Mouse (Mus musculus) liver (tissue): ENCODE results near the gene Meox1.

Experiments
- DNase-seq: peaks from one replicate; pipeline ENCODE4 v3.0.0-alpha.2; 2020; ENCODE audit warnings: mixed read lengths

Gene Meox1

DNA sequence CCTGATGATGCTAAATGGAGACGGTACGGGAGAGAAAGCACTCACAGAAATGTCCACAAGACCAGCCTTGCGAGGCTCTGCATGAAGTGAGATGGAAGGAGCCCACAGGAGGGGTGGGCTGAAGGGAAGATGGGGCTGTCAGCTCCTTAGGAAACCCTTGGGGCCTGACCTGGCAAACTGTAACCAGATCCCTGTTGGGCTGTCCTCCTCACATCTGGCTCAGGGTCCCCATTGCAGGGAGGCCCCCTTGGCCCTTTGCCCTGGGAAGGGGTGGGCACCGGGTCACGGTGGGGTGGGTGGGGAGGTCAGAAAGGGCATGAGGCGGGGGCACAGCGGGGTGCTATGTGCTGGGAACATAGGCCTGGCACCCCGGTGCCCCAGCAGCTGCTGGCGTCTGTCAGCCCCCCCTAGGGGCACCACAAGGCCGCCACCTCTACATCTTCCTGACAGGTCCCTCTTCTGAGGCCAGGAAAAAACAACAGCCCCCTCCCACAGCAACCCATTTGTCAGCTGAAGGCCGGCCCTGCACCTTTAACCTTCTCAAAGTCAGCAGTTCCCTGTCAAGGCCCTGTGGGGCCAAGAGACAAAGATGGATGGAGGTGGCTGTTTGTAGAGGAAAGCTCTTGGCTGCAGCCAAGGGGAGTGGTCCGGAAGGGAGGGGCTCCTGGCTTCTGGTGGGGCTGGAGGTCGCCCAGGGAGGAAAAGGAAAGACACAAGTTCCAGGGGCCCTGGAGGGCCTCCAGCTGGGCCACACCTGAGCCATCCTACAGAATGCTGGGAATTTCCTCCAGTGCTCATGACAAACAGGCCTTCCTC lies 2.6 kb upstream of the Meox1 start:
- DNase-seq: no peak

DNA sequence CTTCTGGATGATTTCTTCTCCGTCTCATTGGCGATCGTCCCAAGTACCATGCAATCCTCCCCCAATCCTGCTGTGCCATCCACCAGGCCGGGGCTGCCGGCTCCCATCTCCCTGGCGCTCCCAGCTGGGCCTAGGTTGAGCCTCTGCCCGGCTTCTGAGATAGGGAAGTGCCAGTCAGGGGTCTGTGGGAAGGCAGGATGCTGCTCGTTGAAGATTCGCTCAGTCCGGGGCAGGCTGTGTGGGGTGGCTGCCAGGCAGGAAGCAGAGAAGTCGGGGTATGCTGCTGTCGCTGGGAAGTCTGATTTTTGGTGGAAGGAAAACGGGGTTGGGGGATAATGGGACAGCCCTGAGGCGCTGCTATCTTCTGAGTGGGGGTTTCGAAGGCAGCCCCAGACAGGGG lies 614 bp downstream of the Meox1 start:
- DNase-seq: no peak

DNA sequence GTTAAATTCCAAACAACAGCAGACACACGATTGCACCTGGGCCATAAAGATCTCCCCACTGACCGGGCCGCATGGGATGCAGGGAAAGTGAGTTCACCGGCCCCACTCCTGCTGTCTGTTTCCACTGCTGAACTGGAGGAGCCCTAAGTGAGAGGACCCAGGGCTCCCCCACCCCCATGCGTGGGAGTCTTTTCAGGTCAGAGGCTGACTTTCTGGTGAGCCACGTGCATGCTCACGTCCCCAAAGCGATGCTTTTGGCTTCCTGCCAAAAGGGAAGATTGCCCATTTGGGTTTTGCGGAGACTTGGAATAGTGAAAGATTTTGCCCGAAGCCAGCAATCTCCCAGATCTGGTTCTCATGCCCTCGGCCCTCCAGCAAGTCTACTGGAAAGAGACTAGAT lies 2.7 kb downstream of the Meox1 start:
- no peak for DNase-seq

DNA sequence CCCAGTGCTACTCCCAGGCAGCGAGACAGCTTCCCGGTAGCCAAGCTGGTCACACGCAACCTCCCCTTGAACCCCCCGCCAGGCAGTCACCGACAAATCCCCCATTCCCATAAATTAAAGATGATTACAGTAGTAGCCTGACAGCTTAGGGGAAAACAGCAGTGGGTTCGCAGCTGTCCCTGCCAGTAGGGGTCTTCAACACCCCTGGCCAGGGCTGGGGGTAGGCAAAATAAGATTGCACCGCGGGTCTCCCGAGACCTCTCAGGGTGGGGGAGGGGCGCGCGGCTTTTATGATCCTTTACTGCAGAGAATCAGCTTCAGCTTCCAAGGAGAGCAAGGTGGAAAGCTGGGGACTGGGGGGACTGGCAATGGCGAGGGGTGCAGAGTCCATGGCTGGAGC lies 4.4 kb downstream of the Meox1 start:
- DNase-seq: no peak

DNA sequence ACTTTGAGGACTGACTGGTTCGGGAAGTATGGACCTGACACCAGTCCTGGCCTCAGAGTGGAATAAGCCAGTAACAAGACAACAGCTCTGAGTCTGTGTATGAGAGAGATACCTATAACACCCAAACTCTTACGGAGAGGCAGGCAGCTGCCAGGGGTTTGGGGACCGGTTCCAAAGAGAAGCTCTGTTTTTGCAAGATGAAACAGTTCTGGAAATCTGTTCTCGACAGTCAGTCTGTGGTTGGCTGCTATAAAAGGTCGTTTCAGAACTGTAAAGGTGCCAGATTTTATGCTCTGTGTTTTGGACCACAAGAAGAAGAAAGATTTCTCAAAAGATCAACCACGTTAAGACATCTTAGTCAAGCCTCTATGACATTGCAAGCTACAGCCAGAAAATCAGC lies 5.4 kb downstream of the Meox1 start:
- no peak for DNase-seq

DNA sequence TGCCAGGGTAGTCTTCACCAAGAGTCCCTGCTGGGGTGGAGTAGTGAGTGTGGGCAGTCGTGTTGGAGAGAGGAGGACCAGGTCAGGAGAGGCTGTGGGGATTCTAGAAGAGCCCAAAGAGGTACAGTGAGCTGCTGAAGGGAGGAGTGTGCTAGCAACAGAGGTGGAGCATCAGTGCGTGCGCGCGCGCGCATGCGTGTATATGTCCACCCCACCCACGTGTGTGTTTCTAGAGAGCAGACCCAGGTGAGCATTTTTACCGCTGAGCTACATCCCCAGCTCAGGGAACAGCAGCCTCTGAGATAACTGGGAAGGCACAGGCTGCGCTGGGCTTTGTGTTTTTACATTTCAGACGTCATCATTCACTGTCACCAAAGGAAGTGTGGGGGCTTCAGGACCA lies 7.7 kb downstream of the Meox1 start:
- no peak for DNase-seq

DNA sequence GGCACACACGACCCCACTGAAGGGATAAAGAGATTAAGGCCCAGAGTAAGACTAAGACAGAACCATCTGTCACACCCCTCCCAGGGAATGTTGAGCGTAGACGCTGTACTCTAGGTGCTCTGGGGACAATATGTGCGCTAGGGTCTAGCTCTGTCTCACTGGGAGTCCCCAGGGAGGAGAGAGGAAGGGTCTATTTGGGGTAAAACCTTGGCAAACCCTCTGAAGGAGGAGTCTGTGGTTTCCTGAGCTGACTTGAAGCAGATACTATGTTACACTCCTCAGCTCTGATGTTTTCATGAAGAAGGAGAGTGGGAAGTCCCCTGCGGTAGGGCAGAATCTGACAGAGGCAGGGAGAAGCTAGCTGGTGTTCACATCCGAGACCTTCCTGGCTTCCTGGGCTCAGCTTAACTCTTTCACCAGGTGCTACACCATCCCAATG lies 8.3 kb downstream of the Meox1 start:
- DNase-seq: no peak

DNA sequence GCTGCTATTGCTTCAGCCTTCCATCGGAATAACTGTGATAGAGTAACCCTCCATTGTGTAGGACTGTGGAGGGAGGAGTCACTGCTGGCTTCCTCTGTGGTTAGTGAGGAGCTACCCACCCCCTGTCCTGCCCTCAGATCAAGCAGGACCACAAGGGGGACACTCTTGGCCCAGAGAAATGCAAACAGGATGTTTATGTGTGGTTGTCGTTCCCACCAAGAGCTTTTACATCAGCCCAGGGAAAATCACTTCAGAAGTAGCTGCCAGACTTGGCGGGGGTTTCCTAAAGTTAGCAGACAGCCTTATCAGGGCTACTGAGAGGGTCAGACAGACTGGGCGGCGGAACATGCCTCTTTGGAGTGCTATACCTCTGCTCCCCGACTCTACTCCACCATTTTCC lies 8.9 kb downstream of the Meox1 start:
- no peak for DNase-seq

DNA sequence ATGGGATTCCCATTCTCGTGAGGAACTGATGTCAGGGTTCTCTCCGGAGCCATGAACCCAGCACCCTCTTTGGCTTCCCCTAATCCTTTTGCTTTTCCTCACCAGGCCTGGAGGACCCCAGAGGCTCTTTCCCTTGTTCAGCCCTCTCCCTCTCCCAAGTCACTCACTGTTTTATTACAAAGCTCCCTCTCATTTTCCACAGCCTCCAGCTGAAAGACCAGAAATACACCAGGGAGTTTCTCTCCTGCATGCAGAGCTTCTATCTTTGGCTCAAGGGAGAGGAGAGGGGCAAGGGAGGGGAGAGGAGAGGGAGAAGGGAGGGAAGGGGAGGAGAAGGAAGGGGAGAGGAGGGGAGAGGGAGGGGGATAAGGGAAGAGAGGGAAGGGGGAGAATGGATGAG lies 10.3 kb downstream of the Meox1 start:
- DNase-seq: no peak

DNA sequence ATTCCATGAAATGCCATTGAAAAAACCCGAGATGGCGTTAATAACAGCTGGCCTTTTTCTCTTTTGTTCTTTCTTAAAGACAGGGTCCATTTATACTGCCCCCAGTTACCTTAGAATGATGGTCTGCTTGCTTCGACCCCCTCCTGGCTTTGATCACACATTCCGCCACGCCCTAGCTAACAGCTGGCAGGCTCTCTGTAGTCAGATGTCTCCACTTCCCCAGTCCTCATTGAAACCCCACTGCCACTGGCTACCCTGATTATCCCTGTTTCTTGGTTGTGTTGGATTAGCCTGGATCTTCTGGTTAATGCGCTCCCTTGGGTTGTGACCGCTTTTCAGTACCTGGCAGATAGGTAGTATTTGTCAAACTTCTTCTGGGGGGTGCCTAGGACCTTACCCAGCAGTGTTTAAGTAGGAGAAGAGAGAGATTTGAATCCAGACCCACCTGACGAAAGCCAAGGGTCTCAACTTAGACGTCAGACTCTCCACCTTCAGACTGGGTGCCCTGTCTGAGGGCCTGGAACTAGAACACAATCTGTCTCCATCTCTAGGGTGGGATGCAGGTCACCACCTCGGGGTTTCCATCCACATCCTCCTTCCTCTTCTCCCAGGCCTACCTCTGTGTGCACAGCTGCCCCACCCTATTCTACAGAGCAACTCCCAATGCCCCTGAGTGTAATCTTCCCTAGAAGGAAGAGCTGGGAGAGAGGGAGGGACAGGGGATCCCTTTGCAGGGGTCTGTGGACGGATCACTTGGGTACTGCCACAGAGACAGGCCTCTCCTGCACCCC lies 11.5 kb downstream of the Meox1 start:
- DNase-seq: no peak

DNA sequence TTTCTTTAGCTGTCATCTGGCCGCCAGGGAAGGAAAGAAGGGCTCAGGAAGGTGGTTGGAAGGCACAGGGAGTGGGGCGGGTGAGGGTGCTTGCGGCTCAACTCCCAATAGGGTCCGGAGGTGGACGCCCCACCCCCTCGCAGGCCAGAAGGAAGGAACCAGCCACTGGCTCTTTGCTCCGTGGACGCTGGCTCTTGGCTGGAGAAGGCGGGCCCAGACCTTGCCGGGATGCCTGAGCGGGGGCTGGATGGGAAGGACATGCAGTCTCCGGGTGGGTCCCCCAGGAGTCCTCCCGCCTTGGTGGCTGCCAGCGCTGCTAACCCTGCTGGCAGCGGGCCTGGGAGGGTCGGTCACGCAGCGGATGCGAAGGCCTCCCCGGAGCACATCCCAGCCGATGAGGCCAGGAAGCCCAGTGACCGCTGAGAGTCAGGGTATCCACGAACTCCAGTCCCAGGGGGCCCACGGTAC lies 12.5 kb downstream of the Meox1 start:
- peak; percentile 53 for DNase-seq

DNA sequence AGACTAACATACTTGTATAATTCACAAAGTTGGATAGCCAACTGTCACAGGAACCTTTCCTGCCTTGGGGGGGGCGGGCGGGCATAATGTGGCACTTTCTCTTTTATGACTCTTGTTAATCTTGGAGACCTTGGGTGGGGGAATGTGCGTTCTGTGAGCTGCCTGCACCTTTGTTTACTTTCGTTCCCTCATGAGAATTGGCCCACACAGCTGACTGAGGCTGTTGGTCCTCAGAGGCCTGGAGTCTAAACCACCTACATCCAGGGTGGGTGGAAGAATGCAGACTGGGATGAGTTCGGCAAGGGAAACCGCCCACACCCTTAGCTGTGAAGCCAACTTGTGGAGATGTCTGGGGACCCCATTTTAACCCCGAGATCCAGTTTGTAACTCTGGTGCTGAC lies 13.0 kb downstream of the Meox1 start:
- DNase-seq: no peak

DNA sequence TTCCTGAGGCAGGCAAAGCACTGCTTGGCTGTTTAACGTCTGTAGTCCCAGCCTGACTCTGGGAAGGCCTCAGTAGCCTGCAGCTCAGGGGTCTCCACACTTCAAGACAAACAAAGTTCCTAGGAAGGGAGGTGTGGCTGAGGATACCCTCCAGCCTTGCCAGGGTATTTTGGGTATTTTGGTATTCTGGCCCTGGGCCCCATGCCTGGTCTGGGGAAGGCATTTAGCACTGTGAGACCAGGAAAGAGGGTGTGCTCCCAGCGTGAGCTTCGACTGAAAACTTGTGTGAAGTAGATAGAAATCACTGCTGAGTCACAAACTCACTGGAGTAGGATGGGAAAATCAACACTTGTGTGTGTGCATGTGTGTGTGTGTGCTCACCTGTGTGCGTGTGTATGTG lies 14.5 kb downstream of the Meox1 start:
- DNase-seq: no peak

DNA sequence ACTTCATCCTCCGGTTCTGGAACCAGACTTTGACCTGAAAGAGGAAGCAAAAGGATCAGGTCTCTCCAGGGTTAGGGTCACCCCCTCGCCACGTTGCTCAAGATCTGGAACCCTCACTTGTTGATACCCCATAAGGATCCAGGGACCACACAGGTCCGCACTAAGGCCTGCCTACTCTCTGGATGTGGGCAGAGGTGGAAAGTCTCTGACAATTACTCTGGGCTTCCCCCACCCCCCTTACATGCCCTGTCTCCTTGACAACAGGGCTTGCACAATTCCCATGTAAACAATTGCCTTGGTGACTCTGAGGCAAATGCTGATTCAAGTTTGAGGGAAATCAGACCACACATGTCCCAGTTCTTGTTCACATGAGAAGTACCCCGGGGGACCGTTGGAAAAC lies 15.5 kb downstream of the Meox1 start:
- peak; percentile 34 for DNase-seq

DNA sequence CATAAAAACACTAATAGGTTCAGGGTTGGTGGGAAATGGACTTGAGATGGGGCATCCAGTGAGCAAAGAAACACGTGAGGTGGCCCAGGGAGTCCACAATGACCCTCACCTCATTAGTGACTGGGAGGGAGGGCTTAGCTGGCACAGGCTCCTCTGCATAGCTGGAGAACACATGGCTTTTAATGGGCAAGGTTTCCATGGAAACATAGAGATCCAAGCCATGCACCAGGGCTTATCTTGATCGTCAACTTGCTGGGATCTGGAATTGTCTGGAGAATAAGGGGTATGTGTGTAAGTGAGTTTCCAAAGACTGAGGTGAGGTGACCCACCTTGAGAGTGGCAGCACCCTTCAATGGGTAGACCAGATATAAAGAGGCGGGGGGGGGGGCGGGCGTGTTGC lies 19.2 kb downstream of the Meox1 start:
- DNase-seq: no peak

DNA sequence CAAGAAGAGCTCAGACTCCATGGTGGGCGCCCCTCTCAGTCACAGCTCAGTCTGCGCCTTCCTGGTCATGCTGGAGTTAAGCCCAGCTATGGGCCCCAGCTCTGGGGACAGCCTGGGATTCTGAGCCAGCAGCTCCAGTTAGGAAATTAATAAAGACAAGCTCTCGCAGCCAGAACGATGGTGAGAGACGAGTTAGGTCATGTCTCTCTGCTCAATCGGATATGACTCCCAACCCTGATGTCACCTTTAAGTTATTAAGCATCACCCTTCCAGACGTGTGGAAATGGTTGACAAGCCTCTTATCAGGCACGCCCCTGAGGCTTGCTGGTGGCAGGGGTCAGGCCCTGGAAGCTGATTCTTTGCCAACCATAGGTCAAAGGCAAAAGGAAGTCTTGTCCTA lies 20.3 kb downstream of the Meox1 start:
- DNase-seq: no peak

DNA sequence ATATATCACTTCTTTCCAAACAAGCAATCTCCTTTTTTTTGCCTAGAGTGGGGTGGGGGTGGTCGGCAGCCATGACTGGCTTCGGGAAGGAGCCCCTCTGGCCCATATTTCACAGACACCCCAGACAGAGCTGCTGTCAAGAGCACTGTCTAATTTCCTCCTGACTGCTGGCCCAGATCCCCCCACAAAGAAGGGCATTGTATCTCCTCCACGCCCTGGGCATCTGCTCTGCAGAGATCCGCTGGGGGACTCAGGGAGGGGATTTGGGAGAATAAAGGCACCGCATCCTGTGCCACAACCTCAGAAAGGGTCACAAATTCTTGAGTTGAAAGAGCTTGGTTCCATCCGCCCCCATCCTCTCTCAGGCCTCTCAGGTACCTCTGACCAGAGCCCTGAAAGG lies 22.7 kb downstream of the Meox1 start:
- DNase-seq: no peak

DNA sequence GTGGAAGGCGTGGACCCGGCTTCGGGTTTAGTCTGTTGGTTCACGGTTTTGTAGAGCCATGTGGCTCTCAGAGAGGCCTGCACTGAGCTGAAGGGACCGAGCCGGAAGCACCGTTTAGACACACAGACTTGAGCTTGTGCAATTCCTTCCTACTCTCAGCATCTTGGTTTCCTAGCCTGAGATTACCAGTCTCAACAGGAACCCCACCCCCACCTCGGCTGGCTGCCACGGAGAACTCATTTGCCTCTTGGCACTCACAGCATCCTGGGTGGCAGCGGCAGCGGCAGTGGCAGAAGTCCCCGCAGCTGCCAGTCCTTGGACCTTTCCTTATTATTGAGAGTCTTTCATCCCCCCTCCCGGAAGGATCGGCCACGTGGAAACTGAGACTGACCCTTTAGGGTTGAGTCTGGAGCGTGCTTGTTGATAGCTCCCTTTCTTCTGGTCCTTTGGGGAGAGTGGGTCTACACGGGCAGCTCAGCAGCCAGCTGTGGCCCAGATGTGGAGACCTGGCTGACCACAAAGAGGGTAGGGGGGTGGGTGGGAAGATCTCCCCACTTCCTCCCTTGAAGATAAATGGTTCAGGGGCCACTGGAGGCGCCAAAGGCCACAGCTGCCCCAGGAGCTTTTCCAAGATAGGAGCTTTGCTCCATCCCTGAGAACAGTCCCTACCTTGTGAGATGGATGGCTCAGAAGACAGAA lies 24.0 kb downstream of the Meox1 start:
- no peak for DNase-seq

DNA sequence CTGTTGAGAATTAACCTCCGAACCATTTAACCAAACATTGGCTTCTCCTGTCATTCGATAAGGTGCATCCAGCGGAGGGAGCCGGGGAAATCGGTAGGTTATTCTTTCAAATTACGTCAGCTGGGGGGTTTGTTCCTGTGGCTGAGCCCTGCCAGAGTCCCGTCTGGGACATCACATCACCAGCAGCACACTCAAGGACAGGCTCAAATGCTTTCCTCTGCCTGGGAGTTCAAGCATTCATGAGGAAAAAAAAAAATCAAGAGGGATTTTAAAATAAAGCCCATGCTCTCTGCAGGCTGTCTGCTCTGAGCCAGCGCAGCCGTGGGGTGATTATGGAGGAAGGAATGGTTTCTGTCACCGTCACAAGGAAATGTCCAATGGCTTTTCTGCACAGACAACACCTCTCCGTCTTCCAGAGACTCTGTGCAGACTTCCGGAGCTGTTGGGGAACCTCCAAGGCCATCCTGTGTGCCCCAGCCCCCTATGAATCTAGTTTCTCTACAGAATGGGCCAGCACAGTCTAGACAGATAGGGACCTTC lies 26.6 kb downstream of the Meox1 start:
- no peak for DNase-seq

DNA sequence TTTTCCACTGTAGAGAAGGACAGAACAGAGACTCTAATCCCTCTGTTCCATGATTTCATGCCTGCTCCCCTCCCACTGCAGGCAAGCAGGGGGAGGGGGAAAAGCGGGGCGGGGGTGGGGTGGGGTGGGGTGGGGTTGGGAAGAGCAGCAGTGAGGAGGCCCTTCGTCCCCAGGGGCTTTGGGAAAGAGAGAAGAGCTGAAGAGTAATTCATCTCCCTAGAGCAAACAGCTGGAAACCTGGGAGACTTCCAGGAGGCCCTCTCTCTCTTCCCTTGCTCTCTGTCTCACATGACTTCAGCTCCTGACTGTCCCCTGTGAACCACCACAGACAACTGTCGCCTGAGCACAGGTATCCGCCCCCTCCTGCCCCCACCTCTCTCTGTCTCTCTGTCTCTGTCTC lies 35.4 kb downstream of the Meox1 start:
- no peak for DNase-seq

DNA sequence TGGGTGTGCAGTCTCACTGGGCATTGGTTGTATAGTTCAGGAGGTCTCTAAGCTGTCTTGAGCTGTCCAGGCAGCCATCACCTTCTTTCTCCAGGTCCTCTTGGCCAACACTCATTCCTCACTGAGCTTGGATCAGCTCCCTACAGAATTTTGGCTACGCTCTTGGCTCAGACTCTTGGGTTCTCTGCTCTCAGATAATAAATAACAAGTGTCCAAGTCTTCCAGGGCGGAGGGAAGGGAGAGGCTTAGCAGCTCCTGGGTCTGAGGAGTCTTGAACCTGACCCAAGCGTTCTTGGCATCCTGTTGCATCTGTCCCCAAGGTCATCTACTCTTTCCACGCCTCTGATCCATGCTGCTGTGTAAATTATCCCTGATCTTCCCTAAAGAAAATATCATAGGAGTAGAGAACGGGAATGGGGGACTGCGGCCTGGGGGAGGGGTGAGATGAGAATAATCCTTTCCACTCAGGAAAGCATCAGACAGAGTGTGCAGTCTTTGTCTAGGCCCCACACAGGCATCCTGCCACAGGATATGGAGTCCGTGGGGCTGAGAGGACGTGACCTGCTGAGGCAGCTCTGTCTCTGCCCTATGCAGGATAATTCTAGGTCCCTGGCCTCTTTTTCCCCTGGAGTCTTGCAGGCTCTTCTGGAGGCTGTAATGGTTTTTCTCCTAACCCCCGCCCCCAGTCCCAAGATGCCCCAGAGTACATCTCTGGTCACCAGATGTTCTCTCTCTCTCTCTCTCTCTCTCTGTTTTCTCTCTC lies 38.0 kb downstream of the Meox1 start:
- no peak for DNase-seq

DNA sequence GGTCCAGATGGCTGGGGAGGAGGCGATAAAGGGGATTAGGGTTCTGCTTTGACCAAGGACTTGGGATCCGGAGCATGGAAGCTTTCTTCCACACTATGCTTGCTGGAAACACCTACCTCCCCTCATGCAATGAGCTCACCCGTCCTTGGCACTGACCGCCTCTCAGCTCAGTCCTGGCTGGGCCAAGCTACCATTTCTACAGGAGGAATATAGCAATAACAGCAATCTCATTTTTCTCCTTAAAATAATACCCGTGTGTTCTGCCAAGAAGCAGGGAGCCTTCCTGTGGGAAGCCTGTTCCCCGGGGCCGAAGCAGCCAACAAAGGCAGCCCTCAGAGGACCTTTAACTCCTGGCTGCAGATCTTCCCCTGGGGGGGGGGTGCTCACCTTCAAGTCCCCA lies 43.1 kb downstream of the Meox1 start:
- DNase-seq: no peak

DNA sequence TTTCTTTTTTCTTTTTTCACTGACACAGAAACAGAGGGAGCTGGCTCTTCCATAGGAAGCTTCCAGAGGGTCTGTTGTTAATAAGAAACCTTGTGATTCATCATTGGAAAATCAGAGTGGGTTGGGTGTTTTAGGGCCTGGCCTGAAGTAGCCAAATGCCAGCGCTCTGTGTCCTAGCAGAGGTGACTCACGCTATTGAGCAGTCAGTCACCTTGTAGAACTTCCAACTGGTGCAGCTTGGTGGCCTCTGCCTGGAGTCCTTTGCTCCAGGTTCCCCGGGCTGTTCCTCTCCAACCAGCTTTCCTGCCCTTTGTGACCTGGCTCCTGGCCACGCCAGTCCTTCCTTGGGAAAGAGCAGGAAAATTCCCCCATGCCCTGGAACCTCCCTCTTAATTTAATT lies 44.9 kb downstream of the Meox1 start:
- DNase-seq: no peak
